10 mouse cellular contexts compared by ENCODE assay signal in genomic region chr1:51096848-51097598, GRCm38 (mm10).
A peak's percentile ranks its signal among the peaks of the same experiment; 100 is the strongest.
DNase-seq lines count a peak whose midpoint lies in the region; ATAC-seq and TF ChIP-seq lines count a peak whose summit lies in the region.
"Had no signal": no experiment of that assay in that cellular context is flagged by ENCODE, and none has a peak within 500 bp of the region (broad histone marks: within the 10 kb centered on the region; RNA-seq: fewer than 3 reads in every experiment).

No protein-coding gene starts in this region.

- TF ChIP-seq CTCF in layer of hippocampus, adult 2 months (conservative IDR thresholded peaks at IDR 0.05), result no peak

- WGBS in forebrain, embryonic 15.5 days, result 59% methylated on average over 4 of the region's 4 CpGs
- 57% methylated on average over 4 of the region's 4 CpGs for WGBS in forebrain, embryonic 13.5 days
- WGBS in hindbrain, embryonic 15.5 days, result 59% methylated on average over 4 of the region's 4 CpGs
- WGBS in neural tube, embryonic 12.5 days, result 68% methylated on average over 4 of the region's 4 CpGs

- no peak for DNase-seq in layer of hippocampus, adult 2 months (ENCODE audit: low spot score in 2 of 2)
- DNase-seq in layer of hippocampus, postnatal 25 days (ENCODE audit: extremely low spot score in 1 of 2, low spot score in 1 of 2), result no peak
- DNase-seq in adrenal gland, postnatal 14 days, result no peak
- no peak for DNase-seq in frontal cortex, postnatal 10 days (ENCODE audit: low spot score in 2 of 2)
- DNase-seq: adrenal gland, postnatal 25 days had no signal

- no peak overlapping the region for H3K9ac ChIP-seq in forebrain, embryonic 15.5 days (replicated peaks)
- no peak overlapping the region for H3K9ac ChIP-seq in forebrain, embryonic 13.5 days
- no peak overlapping the region for H3K9ac ChIP-seq in hindbrain, embryonic 15.5 days
- no peak overlapping the region for H3K9ac ChIP-seq in neural tube, embryonic 12.5 days
- H3K9ac ChIP-seq: limb, embryonic 12.5 days had no signal

- peaks cover 11% of the 10 kb centered on the region; the same call in 1 of the 2 replicates for H3K4me1 ChIP-seq in forebrain, embryonic 15.5 days
- peaks cover 14% of the 10 kb centered on the region; the same call in 1 of the 2 replicates for H3K4me1 ChIP-seq in forebrain, embryonic 13.5 days
- H3K4me1 ChIP-seq in hindbrain, embryonic 15.5 days (replicated peaks), result peaks cover 15% of the 10 kb centered on the region
- 0 out of 2 replicates have a peak, but pooled peaks cover 3% of the 10 kb centered on the region for H3K4me1 ChIP-seq in neural tube, embryonic 12.5 days

- no peak overlapping the region for H3K4me2 ChIP-seq in forebrain, embryonic 15.5 days (replicated peaks)
- H3K4me2 ChIP-seq in forebrain, embryonic 13.5 days, result no peak overlapping the region
- no peak overlapping the region for H3K4me2 ChIP-seq in hindbrain, embryonic 15.5 days
- no peak overlapping the region for H3K4me2 ChIP-seq in neural tube, embryonic 12.5 days (replicated peaks)
- H3K4me2 ChIP-seq: limb, embryonic 12.5 days had no signal

- H3K9me3 ChIP-seq in forebrain, embryonic 15.5 days, result no peaks in the 10 kb centered on the region
- H3K9me3 ChIP-seq in forebrain, embryonic 13.5 days (replicated peaks), result no peaks in the 10 kb centered on the region
- H3K9me3 ChIP-seq in hindbrain, embryonic 15.5 days, result no peaks in the 10 kb centered on the region
- no peaks in the 10 kb centered on the region for H3K9me3 ChIP-seq in neural tube, embryonic 12.5 days
- H3K9me3 ChIP-seq: limb, embryonic 12.5 days had no signal

- no peaks in the 10 kb centered on the region for H3K27me3 ChIP-seq in forebrain, embryonic 15.5 days
- no peaks in the 10 kb centered on the region for H3K27me3 ChIP-seq in forebrain, embryonic 13.5 days
- H3K27me3 ChIP-seq in hindbrain, embryonic 15.5 days, result no peaks in the 10 kb centered on the region
- no peaks in the 10 kb centered on the region for H3K27me3 ChIP-seq in neural tube, embryonic 12.5 days (replicated peaks)
- H3K27me3 ChIP-seq: limb, embryonic 12.5 days had no signal

- H3K4me3 ChIP-seq in forebrain, embryonic 15.5 days, result no peak overlapping the region
- no peak overlapping the region for H3K4me3 ChIP-seq in forebrain, embryonic 13.5 days
- no peak overlapping the region for H3K4me3 ChIP-seq in layer of hippocampus, adult 2 months
- H3K4me3 ChIP-seq in hindbrain, embryonic 15.5 days, result no peak overlapping the region
- H3K4me3 ChIP-seq in neural tube, embryonic 12.5 days, result no peak overlapping the region
- H3K4me3 ChIP-seq: limb, embryonic 12.5 days had no signal

- no peaks in the 10 kb centered on the region for H3K36me3 ChIP-seq in forebrain, embryonic 15.5 days
- no peaks in the 10 kb centered on the region for H3K36me3 ChIP-seq in forebrain, embryonic 13.5 days (ENCODE audit: poor library complexity, severe bottlenecking)
- no peaks in the 10 kb centered on the region for H3K36me3 ChIP-seq in hindbrain, embryonic 15.5 days
- H3K36me3 ChIP-seq in neural tube, embryonic 12.5 days, result no peaks in the 10 kb centered on the region
- H3K36me3 ChIP-seq: limb, embryonic 12.5 days had no signal

- ATAC-seq in forebrain, embryonic 15.5 days (replicated peaks), result 0 out of 2 replicates have a peak, but pooled peaks have one; percentile 16
- no peak for ATAC-seq in forebrain, embryonic 13.5 days
- ATAC-seq in hindbrain, embryonic 15.5 days (ENCODE audit: low FRiP score, low read depth), result peak; percentile 61; the same call in 1 of the 2 replicates
- peak; percentile 78 for ATAC-seq in neural tube, embryonic 12.5 days (ENCODE audit: low FRiP score, low read depth)

- no peak overlapping the region for H3K27ac ChIP-seq in forebrain, embryonic 15.5 days (replicated peaks)
- H3K27ac ChIP-seq in forebrain, embryonic 13.5 days, result no peak overlapping the region
- peak overlapping the region; percentile 84 for H3K27ac ChIP-seq in layer of hippocampus, adult 2 months
- H3K27ac ChIP-seq in hindbrain, embryonic 15.5 days (replicated peaks), result peak overlapping the region; percentile 57; the same call in 1 of the 2 replicates
- H3K27ac ChIP-seq in neural tube, embryonic 12.5 days, result no peak overlapping the region
- H3K27ac ChIP-seq: limb, embryonic 12.5 days had no signal

Comparison
In these comparisons a context has a peak if more than half of its experiments do, and no peak if none do; other contexts are left out.
1. H3K27ac ChIP-seq: peak in layer of hippocampus, adult 2 months (single experiment) and hindbrain, embryonic 15.5 days (single experiment); none in forebrain, embryonic 15.5 days (single experiment), forebrain, embryonic 13.5 days (single experiment) and neural tube, embryonic 12.5 days (single experiment).